Mouse (Mus musculus): ENCODE results near the gene Krt20. TPM values are rescaled to one million over a fixed set of nuclear protein-coding genes. Genes with fewer than 3 reads are reported as not detected.
A peak's percentile ranks its signal among the peaks of the same experiment; 100 is the strongest.

Gene Krt20
- total RNA-seq (2021) = not detected

GRCm38 (mm10) chr11:99437972-99438371 is at the start of gene Krt20:
Gene Krt20 (minus strand): TSS chr11:99438150.
- DNase-seq = no peak
- intact Hi-C loops (cut with DNase I) = no loop called here

- intact Hi-C loops (cut with DNase I) = no loop called here
- no peak for DNase-seq
Observed at GRCm38 (mm10) chr11:99474981-99475380, 37.0 kb upstream of the Krt20 start.

GRCm38 (mm10) chr11:99473433-99473832 is 35.5 kb upstream of the Krt20 start:
- intact Hi-C loops (cut with DNase I) = no loop called here
- DNase-seq = no peak

GRCm38 (mm10) chr11:99472405-99472804 is 34.5 kb upstream of the Krt20 start:
- DNase-seq = no peak
- intact Hi-C loops (cut with DNase I) = no loop called here

- intact Hi-C loops (cut with DNase I) = no loop called here
- DNase-seq = no peak
Observed at GRCm38 (mm10) chr11:99471946-99472345, 34.0 kb upstream of the Krt20 start.

- DNase-seq = no peak
- intact Hi-C loops (cut with DNase I) = loop anchor here (5.0 kb wide), 2 partner anchors 813 to 828 kb away; no protein-coding TSS in a partner anchor
Observed at GRCm38 (mm10) chr11:99469228-99469627, 31.3 kb upstream of the Krt20 start.

GRCm38 (mm10) chr11:99468566-99468965 is 30.6 kb upstream of the Krt20 start:
- intact Hi-C loops (cut with DNase I) = loop anchor here (5.0 kb wide), 2 partner anchors 814 to 829 kb away; no protein-coding TSS in a partner anchor
- no peak for DNase-seq

GRCm38 (mm10) chr11:99466316-99466715 is 28.4 kb upstream of the Krt20 start:
- intact Hi-C loops (cut with DNase I) = loop anchor here (5.0 kb wide), 2 partner anchors 816 to 831 kb away; no protein-coding TSS in a partner anchor
- DNase-seq = no peak

- intact Hi-C loops (cut with DNase I) = loop anchor here (2.0 to 5.0 kb wide), 5 partner anchors 53 to 832 kb away; no protein-coding TSS in a partner anchor
- DNase-seq = peak; percentile 59 to 74
Observed at GRCm38 (mm10) chr11:99464836-99465235, 26.9 kb upstream of the Krt20 start.

GRCm38 (mm10) chr11:99463155-99463554 is 25.2 kb upstream of the Krt20 start:
- DNase-seq = peak; percentile 40 to 70
- intact Hi-C loops (cut with DNase I) = loop anchor here (1.0 to 5.0 kb wide), 4 partner anchors 51 to 706 kb away; no protein-coding TSS in a partner anchor

- DNase-seq = no peak
- intact Hi-C loops (cut with DNase I) = loop anchor here (2.0 to 5.0 kb wide), 3 partner anchors 49 to 707 kb away; no protein-coding TSS in a partner anchor
Observed at GRCm38 (mm10) chr11:99461736-99462135, 23.8 kb upstream of the Krt20 start.

- DNase-seq = no peak
- intact Hi-C loops (cut with DNase I) = no loop called here
Observed at GRCm38 (mm10) chr11:99458887-99459286, 20.9 kb upstream of the Krt20 start.

GRCm38 (mm10) chr11:99454759-99455158 is 16.8 kb upstream of the Krt20 start:
- intact Hi-C loops (cut with DNase I) = no loop called here
- DNase-seq = no peak

- intact Hi-C loops (cut with DNase I) = no loop called here
- no peak for DNase-seq
Observed at GRCm38 (mm10) chr11:99454044-99454443, 16.1 kb upstream of the Krt20 start.

- intact Hi-C loops (cut with DNase I) = no loop called here
- DNase-seq = no peak
Observed at GRCm38 (mm10) chr11:99448769-99449168, 10.8 kb upstream of the Krt20 start.

GRCm38 (mm10) chr11:99441220-99441619 is 3.3 kb upstream of the Krt20 start:
- intact Hi-C loops (cut with DNase I) = no loop called here

GRCm38 (mm10) chr11:99439465-99439864 is 1.5 kb upstream of the Krt20 start:
- intact Hi-C loops (cut with DNase I) = no loop called here
- DNase-seq = no peak

More at GRCm38 (mm10) chr11:99441220-99441619, 3.3 kb upstream of the Krt20 start:
- no peak for DNase-seq

- intact Hi-C loops (cut with DNase I) = no loop called here
- DNase-seq = no peak
Observed at GRCm38 (mm10) chr11:99436625-99437024, 1.3 kb downstream of the Krt20 start.

- intact Hi-C loops (cut with DNase I) = no loop called here
- no peak for DNase-seq
Observed at GRCm38 (mm10) chr11:99430670-99431069, 7.3 kb downstream of the Krt20 start.

GRCm38 (mm10) chr11:99422159-99422558 is 15.8 kb downstream of the Krt20 start, which contains the start of gene Krt12:
Gene Krt12 (minus strand): TSS chr11:99422259.
- DNase-seq = no peak
- intact Hi-C loops (cut with DNase I) = no loop called here

- no peak for DNase-seq
- intact Hi-C loops (cut with DNase I) = no loop called here
Observed at GRCm38 (mm10) chr11:99420586-99420985, 17.4 kb downstream of the Krt20 start.

- no peak for DNase-seq
- intact Hi-C loops (cut with DNase I) = no loop called here
Observed at GRCm38 (mm10) chr11:99417819-99418218, 20.1 kb downstream of the Krt20 start.

GRCm38 (mm10) chr11:99416902-99417301 is 21.0 kb downstream of the Krt20 start:
- intact Hi-C loops (cut with DNase I) = no loop called here

More at GRCm38 (mm10) chr11:99416902-99417301, 21.0 kb downstream of the Krt20 start:
- no peak for DNase-seq

All from heart, postnatal 36 days (tissue).